Mouse (Mus musculus) MEL (cell line): Measurements from ENCODE around the gene Tmem198. TPM values are rescaled to one million over a fixed set of nuclear protein-coding genes. Genes with fewer than 3 reads are reported as not detected.

Source experiments
- DNase-seq: peaks from one replicate; pipeline ENCODE4 v3.0.0; 2011; ENCODE audit warnings: low read depth, low spot score
- H3K27ac ChIP-seq: 2 replicates; pipeline ENCODE4 v1.5.1; 2012; ENCODE audit warnings: low read depth, mild to moderate bottlenecking, control low read depth, low read length, moderate library complexity; ENCODE audit not compliant: control insufficient read depth
- H3K27me3 ChIP-seq, 2 experiments: fragments of 150-350 bp in 1 of 2; sonication (generic) in 1 of 2; 2 replicates each; pipeline ENCODE4 v1.6.1; 2012; ENCODE audit warnings: low read length in 2 of 2, mild to moderate bottlenecking in 2 of 2, improper control_type of control experiment in 1 of 2, moderate library complexity in 1 of 2; ENCODE audit not compliant: insufficient read depth in 2 of 2, control insufficient read depth in 1 of 2
- H3K36me3 ChIP-seq, 2 experiments: 2 replicates each; pipeline ENCODE4 v1.6.1; 2012 to 2014; ENCODE audit warnings: low read length in 2 of 2, improper control_type of control experiment in 1 of 2, inconsistent platforms in 1 of 2, mild to moderate bottlenecking in 1 of 2; ENCODE audit not compliant: insufficient read depth in 2 of 2, control insufficient read depth in 1 of 2
- H3K4me1 ChIP-seq, 2 experiments: fragments of 150-350 bp in 1 of 2; sonication (generic) in 1 of 2; 2 replicates each; pipeline ENCODE4 v1.6.1; 2012; ENCODE audit warnings: low read length in 2 of 2, improper control_type of control experiment in 1 of 2, mild to moderate bottlenecking in 1 of 2; ENCODE audit not compliant: insufficient read depth in 2 of 2, control insufficient read depth in 1 of 2
- H3K4me3 ChIP-seq, 2 experiments: fragments of 150-350 bp in 1 of 2; sonication (generic) in 1 of 2; 2 replicates each; pipeline ENCODE4 v1.5.1; 2012; ENCODE audit warnings: low read depth in 2 of 2, low read length in 2 of 2, mild to moderate bottlenecking in 2 of 2, moderate library complexity in 2 of 2, control low read depth in 1 of 2, improper control_type of control experiment in 1 of 2; ENCODE audit not compliant: control insufficient read depth in 1 of 2, insufficient read depth in 1 of 2
- H3K79me2 ChIP-seq: 2 replicates; pipeline ENCODE4 v1.6.1; 2012; ENCODE audit warnings: mild to moderate bottlenecking, low read length, moderate library complexity; ENCODE audit not compliant: control insufficient read depth, poor library complexity, insufficient read depth
- H3K9ac ChIP-seq: 2 replicates; pipeline ENCODE4 v1.6.1; 2012; ENCODE audit warnings: low read depth, mild to moderate bottlenecking, control low read depth, low read length, moderate library complexity; ENCODE audit not compliant: control insufficient read depth, poor library complexity, severe bottlenecking
- H3K9me3 ChIP-seq: fragments of 150-350 bp; sonication (generic); replicated peaks from 2 replicates; pipeline ENCODE4 v1.6.1; 2012; ENCODE audit warnings: mild to moderate bottlenecking, low read length, improper control_type of control experiment, moderate library complexity; ENCODE audit not compliant: insufficient read depth
- BHLHE40 ChIP-seq: IDR thresholded peaks from 2 replicates; pipeline ENCODE4 v1.6.1; 2012; ENCODE audit warnings: low read depth, mild to moderate bottlenecking, inconsistent platforms, low read length, improper control_type of control experiment, borderline replicate concordance
- CHD2 ChIP-seq: IDR thresholded peaks from 2 replicates; pipeline ENCODE4 v1.6.1; 2011; ENCODE audit warnings: low read length, improper control_type of control experiment
- E2F4 ChIP-seq: IDR thresholded peaks from 2 replicates; pipeline ENCODE4 v1.6.1; 2011; ENCODE audit warnings: low read depth, low read length, improper control_type of control experiment, borderline replicate concordance
- ELF1 ChIP-seq: IDR thresholded peaks from 2 replicates; pipeline ENCODE4 v1.6.1; 2014; ENCODE audit warnings: low read depth, mild to moderate bottlenecking, inconsistent platforms, low read length, improper control_type of control experiment, moderate library complexity
- ETS1 ChIP-seq: IDR thresholded peaks from 2 replicates; pipeline ENCODE4 v1.6.1; 2012; ENCODE audit warnings: low read depth, mild to moderate bottlenecking, inconsistent platforms, low read length, improper control_type of control experiment, moderate library complexity
- GABPA ChIP-seq: IDR thresholded peaks from 2 replicates; pipeline ENCODE4 v1.6.1; 2012; ENCODE audit warnings: low read depth, mild to moderate bottlenecking, inconsistent platforms, low read length, improper control_type of control experiment, moderate library complexity
- GATA1 ChIP-seq: IDR thresholded peaks from 2 replicates; pipeline ENCODE4 v1.6.1; 2011; ENCODE audit warnings: low read depth, low read length, improper control_type of control experiment
- JUND ChIP-seq: IDR thresholded peaks from 2 replicates; pipeline ENCODE4 v1.6.1; 2011; ENCODE audit warnings: low read depth, mild to moderate bottlenecking, improper control_type of control experiment, low read length
- MAFK ChIP-seq: IDR thresholded peaks from 2 replicates; pipeline ENCODE4 v1.6.1; 2011; ENCODE audit warnings: low read depth, mild to moderate bottlenecking, low read length, improper control_type of control experiment, borderline replicate concordance
- MAX ChIP-seq: IDR thresholded peaks from 2 replicates; pipeline ENCODE4 v1.6.1; 2011; ENCODE audit warnings: low read length, improper control_type of control experiment
- MAZ ChIP-seq: IDR thresholded peaks from 2 replicates; pipeline ENCODE4 v1.6.1; 2012; ENCODE audit warnings: low read depth, mild to moderate bottlenecking, inconsistent platforms, low read length, improper control_type of control experiment
- MEF2A ChIP-seq: IDR thresholded peaks from 2 replicates; pipeline ENCODE4 v1.6.1; 2014; ENCODE audit warnings: low read depth, mild to moderate bottlenecking, inconsistent platforms, low read length, improper control_type of control experiment; ENCODE audit not compliant: poor library complexity, insufficient replicate concordance, severe bottlenecking; ENCODE audit errors: extremely low read depth
- MXI1 ChIP-seq: IDR thresholded peaks from 2 replicates; pipeline ENCODE4 v1.6.1; 2011; ENCODE audit warnings: mild to moderate bottlenecking, low read depth, low read length, improper control_type of control experiment
- MYB ChIP-seq: IDR thresholded peaks from 2 replicates; pipeline ENCODE4 v1.6.1; 2011; ENCODE audit warnings: mild to moderate bottlenecking, low read depth, low read length, improper control_type of control experiment
- MYC ChIP-seq: IDR thresholded peaks from 2 replicates; pipeline ENCODE4 v1.6.1; 2011; ENCODE audit warnings: low read depth, mild to moderate bottlenecking, low read length, improper control_type of control experiment, moderate library complexity
- POLR2A ChIP-seq, 2 experiments: IDR thresholded peaks; 2 replicates each; pipeline ENCODE4 v1.6.1; 2011 to 2012; ENCODE audit warnings: low read length in 2 of 2, mild to moderate bottlenecking in 2 of 2, control low read depth in 1 of 2, improper control_type of control experiment in 1 of 2, low read depth in 1 of 2, moderate library complexity in 1 of 2; ENCODE audit not compliant: control insufficient read depth in 1 of 2, insufficient read depth in 1 of 2, poor library complexity in 1 of 2
- POLR2AphosphoS2 ChIP-seq: IDR thresholded peaks from 2 replicates; pipeline ENCODE4 v1.6.1; 2011; ENCODE audit warnings: low read length, improper control_type of control experiment
- POLR2AphosphoS5 ChIP-seq: IDR thresholded peaks from 2 replicates; pipeline ENCODE4 v1.6.1; 2012; ENCODE audit warnings: low read depth, borderline replicate concordance, mild to moderate bottlenecking, inconsistent platforms, low read length, moderate library complexity, mixed read lengths
- SIN3A ChIP-seq: IDR thresholded peaks from 2 replicates; pipeline ENCODE4 v1.6.1; 2012; ENCODE audit warnings: low read length, improper control_type of control experiment, inconsistent platforms
- UBTF ChIP-seq: IDR thresholded peaks from 2 replicates; pipeline ENCODE4 v1.6.1; 2012; ENCODE audit warnings: low read depth, mild to moderate bottlenecking, inconsistent platforms, low read length, improper control_type of control experiment, moderate library complexity, borderline replicate concordance; ENCODE audit not compliant: insufficient read depth
- ZNF384 ChIP-seq: IDR thresholded peaks from 2 replicates; pipeline ENCODE4 v1.6.1; 2012; ENCODE audit warnings: low read depth, mild to moderate bottlenecking, inconsistent platforms, low read length, improper control_type of control experiment
- polyA plus RNA-seq, 2 experiments: library from polyadenylated mRNA; stranded (reverse) in 1 of 2; unstranded in 1 of 2; fragments of >175 nt in 1 of 2; fragments of >200 nt in 1 of 2; gene quantifications; 2 replicates each; pipeline versions ENCODE4 v1.2.1 to v1.2.4; 2012; ENCODE audit warnings: low replicate concordance in 2 of 2, low read depth in 1 of 2; ENCODE audit not compliant: insufficient read length in 2 of 2, insufficient read depth in 1 of 2, missing spikeins in 1 of 2
- total RNA-seq: library from RNA; depleted of rRNA; stranded (reverse); fragments of 300-350 nt; gene quantifications from 2 replicates; pipeline ENCODE4 v1.2.3, GENCODE M21; 2012

The Tmem198 gene
- total and polyA plus RNA-seq, 3 experiments: 0.65 to 1.4 TPM; not detected in 1

DNA sequence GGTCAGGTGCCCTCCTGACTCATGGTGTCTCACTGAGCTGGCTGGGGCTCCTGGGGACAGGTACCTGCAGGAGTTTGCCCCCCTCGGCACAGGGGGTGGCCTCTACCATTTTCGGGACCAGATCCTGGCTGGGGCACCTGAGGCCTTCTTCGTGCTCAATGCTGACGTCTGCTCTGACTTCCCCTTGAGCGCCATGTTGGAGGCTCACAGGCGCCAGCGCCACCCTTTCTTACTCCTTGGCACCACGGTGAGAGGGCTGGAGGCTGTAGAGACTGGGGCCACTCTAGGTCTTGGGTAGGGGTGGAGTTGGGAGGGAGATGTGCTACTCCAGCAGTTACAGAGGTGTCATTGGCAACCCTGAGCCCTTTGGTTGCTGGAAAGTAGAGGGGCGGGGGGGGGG lies 40.5 kb upstream of the Tmem198 start:
- DNase-seq: no peak
- H3K27ac ChIP-seq: no peak overlapping the region
- no peak for TF ChIP-seq JUND
- TF ChIP-seq MAZ: no peak
- no peaks in the 10 kb centered on the region for H3K9me3 ChIP-seq
- H3K36me3 ChIP-seq: peaks cover 0 to 5% of the 10 kb centered on the region in 2 experiments; a peak in 2 of 4 replicates
- peaks cover 4 to 12% of the 10 kb centered on the region in 2 experiments; a peak in 3 of 4 replicates for H3K4me1 ChIP-seq
- no peaks in the 10 kb centered on the region for H3K27me3 ChIP-seq
- no peaks in the 10 kb centered on the region; the same call in 1 of the 2 replicates for H3K79me2 ChIP-seq
- no peak overlapping the region for H3K4me3 ChIP-seq
- no peak overlapping the region for H3K9ac ChIP-seq

DNA sequence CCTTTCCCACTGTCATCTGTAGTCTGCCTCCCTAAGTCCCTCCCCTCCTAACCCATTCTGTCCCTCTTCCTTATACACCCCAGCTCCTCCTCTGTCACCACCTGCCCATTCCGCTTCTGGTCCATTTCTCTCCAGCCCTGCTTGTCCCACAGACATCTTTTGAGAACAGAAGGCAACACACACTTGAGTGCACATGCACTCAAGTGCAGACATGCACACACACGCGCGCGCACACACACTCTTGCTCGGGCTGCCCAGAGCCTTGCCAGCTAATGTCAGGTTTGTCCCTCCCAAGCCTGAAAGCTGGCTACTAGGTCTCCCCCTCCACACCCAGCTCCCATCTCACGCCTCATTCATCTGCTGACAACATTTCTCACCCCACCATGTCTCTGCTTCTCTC lies 38.7 kb upstream of the Tmem198 start:
- peaks cover 0 to 9% of the 10 kb centered on the region in 2 experiments; a peak in 2 of 4 replicates for H3K36me3 ChIP-seq
- peaks cover 9 to 20% of the 10 kb centered on the region in 2 experiments; a peak in 2 of 4 replicates for H3K4me1 ChIP-seq
- H3K9ac ChIP-seq: no peak overlapping the region

DNA sequence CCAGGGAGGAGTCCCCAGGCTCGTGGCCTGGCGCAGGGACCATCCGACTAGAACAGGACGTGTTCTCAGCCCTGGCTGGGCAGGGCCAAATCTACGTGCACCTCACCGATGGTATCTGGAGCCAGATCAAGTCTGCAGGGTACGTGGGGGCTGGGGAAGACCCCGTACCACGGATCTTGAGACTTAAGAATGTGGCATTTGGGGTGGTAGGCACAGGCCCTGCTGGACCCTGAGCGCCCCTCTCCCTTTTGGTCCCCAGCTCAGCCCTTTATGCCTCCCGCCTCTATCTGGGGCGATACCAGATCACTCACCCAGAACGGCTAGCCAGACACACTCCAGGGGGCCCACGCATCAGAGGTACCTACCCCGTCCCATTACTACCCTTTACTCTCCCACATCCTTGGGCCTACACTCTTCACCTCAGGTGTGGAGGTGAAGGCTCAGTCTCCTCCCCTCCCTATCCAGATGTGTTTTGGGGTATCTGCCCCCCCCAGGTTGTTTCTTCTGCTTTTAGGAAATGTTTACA lies 37.8 kb upstream of the Tmem198 start:
- Histone ChIP-seq H3K27ac (no peak overlapping the region), H3K4me1 (peaks cover 10 to 21% of the 10 kb centered on the region in 2 experiments; a peak in 2 of 4 replicates), H3K9me3 (no peaks in the 10 kb centered on the region), H3K27me3 (no peaks in the 10 kb centered on the region), H3K79me2 (no peaks in the 10 kb centered on the region), H3K36me3 (peaks cover 0 to 9% of the 10 kb centered on the region in 2 experiments; a peak in 2 of 4 replicates), H3K4me3 (no peak overlapping the region), H3K9ac (no peak overlapping the region)
- no peak for TF ChIP-seq ETS1
- no peak for TF ChIP-seq UBTF
- no peak for TF ChIP-seq MAFK
- no peak for TF ChIP-seq MYC
- no peak for TF ChIP-seq GATA1
- TF ChIP-seq ELF1: no peak
- TF ChIP-seq E2F4: no peak
- TF ChIP-seq JUND: no peak
- no peak for TF ChIP-seq BHLHE40
- TF ChIP-seq MEF2A: no peak
- TF ChIP-seq ZNF384: no peak
- no peak for TF ChIP-seq POLR2AphosphoS2
- DNase-seq: no peak

More for the DNA sequence above, 38.7 kb upstream of the Tmem198 start:
- DNase-seq: no peak
- H3K4me3 ChIP-seq: no peak overlapping the region
- no peak for TF ChIP-seq POLR2AphosphoS2
- TF ChIP-seq CHD2: no peak
- TF ChIP-seq MYB: no peak
- TF ChIP-seq MXI1: no peak
- TF ChIP-seq GABPA: no peak
- no peak for TF ChIP-seq MEF2A
- TF ChIP-seq SIN3A: no peak
- TF ChIP-seq ZNF384: no peak
- no peak for TF ChIP-seq MAX
- TF ChIP-seq UBTF: no peak
- no peak for TF ChIP-seq POLR2AphosphoS5
- TF ChIP-seq MAFK: no peak
- no peak for TF ChIP-seq POLR2A (IDR thresholded peaks at IDR 0.05; ENCODE audit: control insufficient read depth in 1 of 2, insufficient read depth in 1 of 2, low read depth in 1 of 2, low read length in 2 of 2, poor library complexity in 1 of 2)
- TF ChIP-seq, all 39 proteins: peak for 0
- Histone ChIP-seq H3K27me3 (no peaks in the 10 kb centered on the region), H3K79me2 (no peaks in the 10 kb centered on the region; the same call in 1 of the 2 replicates), H3K9me3 (no peaks in the 10 kb centered on the region), H3K27ac (no peak overlapping the region)
